Mouse (Mus musculus) neural tube, embryonic 10.5 days (tissue): ENCODE results near the gene Dip2a.

Experiments
- DNase-seq: peaks from one replicate; pipeline ENCODE4 v3.0.0-alpha.2; 2017; ENCODE audit warnings: low spot score; ENCODE audit errors: extremely low spot score

Dip2a gene

DNA sequence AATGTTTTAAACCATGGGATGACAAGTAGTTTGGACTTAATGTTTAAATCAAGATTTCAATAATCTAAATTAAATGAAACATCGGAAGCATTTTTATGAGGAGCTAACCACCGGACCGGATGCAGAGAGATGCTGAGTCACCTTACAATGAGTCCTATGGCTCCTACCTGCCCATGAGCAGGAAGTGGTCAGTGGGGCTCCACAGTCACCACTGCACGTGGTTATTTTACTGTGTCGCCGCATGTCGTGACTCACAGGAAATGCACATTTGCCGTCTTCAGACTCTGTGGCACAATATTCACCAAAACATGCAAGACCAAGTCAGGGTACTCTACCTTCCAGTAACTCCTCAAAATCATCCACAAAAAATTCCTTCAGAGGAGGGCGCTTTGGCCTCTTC, 38.4 kb downstream of the Dip2a start:
- no peak for DNase-seq

GRCm38 (mm10) chr10:76300133-76300532, 45.0 kb downstream of the Dip2a start:
- no peak for DNase-seq

- no peak for DNase-seq
Observed at GRCm38 (mm10) chr10:76293222-76293621, 51.9 kb downstream of the Dip2a start.

DNA sequence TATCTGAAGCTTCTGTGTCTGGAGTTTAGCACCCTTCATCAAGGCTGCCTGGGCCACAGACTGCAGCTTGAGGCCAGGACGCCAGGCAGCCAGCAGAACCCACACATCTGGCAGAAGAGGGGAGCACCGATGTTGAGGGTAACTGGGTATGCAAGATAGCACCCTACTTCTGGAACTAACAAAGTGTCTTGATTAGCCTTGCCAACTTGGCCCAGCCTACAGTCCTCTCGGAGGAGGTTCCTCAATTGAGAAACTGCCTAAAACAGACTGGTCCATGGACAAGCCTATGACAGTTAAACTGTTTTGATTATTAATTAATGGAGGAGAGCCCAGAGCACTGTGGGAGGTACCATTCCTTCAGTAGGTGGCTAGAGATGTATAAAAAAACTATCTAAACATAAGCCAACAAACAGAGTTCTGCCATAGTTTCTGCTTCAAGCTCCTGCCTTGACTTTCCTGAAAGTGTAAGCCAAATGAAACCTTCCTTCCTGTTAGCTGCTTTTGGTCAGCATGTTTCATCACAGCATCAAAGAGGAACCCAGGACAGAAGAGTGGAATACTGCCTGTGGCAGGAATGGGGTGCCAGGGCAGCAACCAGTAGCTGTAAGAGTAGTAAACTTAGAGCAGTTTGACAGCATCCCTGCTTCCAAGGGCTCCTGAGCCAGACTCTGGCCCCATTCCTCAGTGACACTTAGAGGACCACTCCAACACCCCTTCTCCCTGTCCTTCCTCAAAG, 55.0 kb downstream of the Dip2a start:
- no peak for DNase-seq

- no peak for DNase-seq
Observed at GRCm38 (mm10) chr10:76289052-76289451, 56.0 kb downstream of the Dip2a start.

GRCm38 (mm10) chr10:76288268-76288993, 56.7 kb downstream of the Dip2a start:
- DNase-seq = no peak

GRCm38 (mm10) chr10:76278541-76279097, 66.5 kb downstream of the Dip2a start:
- no peak for DNase-seq

GRCm38 (mm10) chr10:76275256-76275655, 69.8 kb downstream of the Dip2a start:
- no peak for DNase-seq

DNA sequence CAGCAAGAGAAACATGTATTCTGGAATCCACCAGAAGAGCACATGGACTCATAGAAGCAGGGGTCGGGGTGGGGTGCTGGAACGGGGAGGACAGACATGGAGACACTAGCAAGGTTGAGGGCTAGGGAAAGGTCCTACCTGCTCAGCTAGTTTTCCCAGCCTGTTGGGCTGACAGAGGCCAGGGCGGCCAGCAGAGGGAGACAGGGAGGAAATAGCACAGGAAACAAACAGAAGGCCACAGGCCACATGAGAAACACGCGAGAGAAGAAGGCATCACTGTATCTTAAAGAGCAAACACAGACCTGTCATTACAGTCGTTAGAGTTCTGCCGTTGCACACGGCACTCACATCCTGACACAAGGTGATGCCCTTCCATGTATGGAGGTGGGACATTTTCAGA, 73.9 kb downstream of the Dip2a start:
- DNase-seq = no peak

DNA sequence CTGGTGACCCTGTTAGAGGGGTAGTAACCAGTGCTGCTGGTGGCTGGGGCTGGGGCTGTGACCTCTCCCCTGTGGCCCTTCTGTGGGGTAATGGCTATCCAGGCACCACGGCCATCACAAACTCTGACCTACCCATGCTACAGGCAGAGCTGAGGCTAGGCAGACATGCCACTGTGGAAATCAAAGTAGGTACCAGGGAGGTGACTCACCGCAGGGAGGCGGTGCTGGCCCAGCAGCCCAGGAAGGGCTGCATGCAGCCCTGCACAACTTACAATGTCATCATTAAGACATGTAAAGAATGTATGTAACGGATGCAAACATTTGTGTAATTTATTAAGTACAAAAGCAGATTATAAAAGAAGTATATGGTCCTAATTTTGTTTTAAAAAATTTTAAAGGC, 82.7 kb downstream of the Dip2a start:
- no peak for DNase-seq

DNA sequence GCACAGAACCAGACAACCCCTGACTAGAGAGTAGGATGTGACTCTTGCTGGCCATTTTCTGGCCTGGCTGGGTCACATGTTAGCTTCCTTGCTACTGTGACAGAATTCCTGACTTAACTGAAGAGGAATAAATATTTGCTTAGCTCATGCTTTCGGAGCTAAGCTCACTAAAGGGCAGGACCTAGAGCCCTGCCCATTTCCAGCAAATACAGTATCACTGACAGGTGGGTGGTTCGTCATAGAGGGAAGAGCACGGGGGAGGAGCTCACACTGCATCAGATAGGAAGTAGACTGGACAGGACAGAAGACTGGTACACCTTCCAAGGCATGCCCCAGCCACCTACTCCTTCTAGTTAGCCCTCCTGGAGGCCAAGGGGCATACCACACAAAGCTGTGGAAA, 83.6 kb downstream of the Dip2a start:
- no peak for DNase-seq

DNA sequence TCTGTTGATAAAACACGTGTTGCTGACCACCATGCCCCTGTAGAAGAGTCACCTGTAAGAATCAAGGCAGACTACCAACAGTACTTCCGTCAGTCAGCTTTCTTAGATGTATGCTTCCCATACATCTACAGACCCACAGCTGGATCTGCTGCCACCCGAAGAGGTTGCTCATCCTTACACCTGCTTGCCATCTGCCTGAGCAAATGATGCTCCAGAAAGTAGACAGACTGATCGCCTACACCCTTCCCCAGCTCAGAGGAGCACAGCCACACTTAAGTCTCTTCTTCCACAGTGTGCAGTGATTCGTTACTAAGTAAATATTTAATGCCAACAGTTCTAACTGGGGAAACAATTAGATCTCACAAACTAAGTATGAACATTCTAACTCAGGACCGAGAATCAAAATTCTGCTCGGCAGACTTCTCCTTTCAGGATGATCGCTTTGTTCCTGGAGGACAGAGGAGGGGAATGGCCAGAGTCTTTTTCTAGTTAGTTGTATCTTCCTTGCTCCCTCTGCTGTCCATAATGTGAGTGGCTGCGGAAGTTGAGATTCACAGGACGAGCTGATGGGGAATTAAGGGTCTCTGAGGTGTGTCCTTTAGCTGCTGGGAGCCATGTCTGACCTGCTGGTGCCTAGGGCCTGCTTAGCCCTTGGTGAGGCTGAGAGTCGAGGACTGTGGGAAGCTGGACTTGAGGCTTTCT, 84.6 kb downstream of the Dip2a start:
- DNase-seq = no peak

DNA sequence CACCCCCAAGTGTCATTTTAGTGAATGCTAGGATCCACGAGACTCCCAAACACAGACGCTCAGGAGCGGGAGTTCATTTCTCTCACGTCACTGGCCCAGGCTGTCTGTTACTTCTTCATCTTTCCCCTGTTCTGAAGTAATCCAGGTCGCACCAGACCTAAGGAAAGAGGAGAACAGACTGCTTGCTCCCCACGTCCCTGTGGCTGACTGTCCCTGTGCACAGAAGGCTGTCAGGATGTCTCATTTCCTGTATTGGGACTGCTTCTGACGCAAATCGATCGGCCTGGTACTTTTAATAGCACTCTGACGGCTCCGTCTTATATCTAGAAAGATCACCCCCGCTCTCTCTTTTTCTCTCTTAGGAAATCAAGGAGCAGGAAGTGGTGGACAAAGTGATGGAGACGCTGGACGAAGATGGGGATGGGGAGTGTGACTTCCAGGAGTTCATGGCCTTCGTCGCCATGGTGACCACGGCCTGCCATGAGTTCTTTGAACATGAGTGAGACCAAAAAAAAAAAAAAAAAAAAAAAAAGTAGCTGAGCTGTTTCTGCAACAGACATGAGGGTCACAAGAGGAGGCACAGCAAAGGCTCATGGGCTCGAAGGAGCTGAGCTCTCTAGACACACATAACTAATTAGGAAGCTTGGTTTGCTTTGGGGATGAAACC, 85.4 kb downstream of the Dip2a start:
- DNase-seq = no peak

GRCm38 (mm10) chr10:76257719-76258390, 87.2 kb downstream of the Dip2a start:
- no peak for DNase-seq

DNA sequence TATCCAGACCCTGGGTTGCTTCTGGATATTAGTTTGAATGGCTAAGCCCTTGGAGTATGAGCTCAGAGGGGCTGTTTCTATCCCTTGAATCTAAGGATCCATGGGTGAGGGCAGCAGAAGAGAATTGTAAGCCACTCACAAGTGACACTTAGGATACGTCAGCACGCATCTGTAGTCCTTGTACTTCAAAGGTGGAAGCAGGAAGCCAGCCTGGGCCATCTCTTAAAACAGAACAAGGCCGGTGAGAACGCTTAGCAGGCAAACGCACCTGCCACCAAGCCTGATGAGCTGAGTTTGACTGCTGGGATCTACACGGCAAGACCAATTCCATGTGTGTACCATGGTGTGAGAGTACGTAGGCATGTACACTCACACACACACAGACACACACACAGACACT, 87.9 kb downstream of the Dip2a start:
- no peak for DNase-seq

GRCm38 (mm10) chr10:76255617-76256016, 89.5 kb downstream of the Dip2a start:
- no peak for DNase-seq

DNA sequence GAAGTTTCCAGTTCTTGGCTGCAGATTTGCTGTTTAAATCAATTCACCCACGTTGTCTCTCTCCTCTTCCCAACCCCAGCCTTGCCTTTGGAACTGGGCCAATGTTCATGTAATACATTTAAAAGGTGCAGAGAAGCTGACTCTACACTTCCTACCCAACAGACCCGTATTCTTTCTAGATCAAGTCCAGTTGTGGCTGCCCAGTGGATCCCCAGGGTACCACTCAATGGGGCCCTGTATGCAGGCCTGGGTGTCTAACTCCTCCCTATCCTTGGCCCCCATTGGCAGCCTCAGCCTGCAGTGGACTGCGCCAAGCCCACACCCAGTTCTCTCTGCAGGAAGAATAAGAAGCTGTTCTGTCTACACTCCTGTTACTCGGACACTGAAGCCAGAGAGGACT, 91.6 kb downstream of the Dip2a start, which contains the start of gene S100b:
TSS of gene S100b (plus strand) at position 318 of the 400 bp plus-strand sequence.
- no peak for DNase-seq

DNA sequence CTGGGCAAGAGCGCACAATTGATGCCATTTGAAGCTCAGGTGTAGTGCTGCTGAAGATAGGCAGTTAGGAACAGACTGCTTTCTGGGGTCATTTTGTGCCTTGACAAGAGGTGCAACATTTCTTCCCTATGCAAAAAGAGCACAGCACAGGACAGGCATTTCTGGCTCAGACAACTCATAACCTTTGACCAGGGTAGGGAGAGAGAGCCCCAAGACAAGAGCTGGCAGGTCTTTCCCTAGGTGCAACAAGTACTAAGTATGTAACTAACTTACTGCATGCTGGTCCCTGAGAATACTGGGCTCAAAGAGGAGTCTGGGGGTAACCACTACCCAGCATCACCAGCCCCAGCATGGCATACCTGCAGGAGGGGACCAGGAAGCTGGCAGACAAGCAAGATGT, 92.0 kb downstream of the Dip2a start:
- no peak for DNase-seq

GRCm38 (mm10) chr10:76250870-76251269, 94.2 kb downstream of the Dip2a start:
- no peak for DNase-seq

- no peak for DNase-seq
Observed at GRCm38 (mm10) chr10:76248647-76248968, 96.5 kb downstream of the Dip2a start.
